Mouse (Mus musculus) Muller cell, postnatal 12 days (primary cell): ENCODE measurements at regions not wholly inside any gene's neighbourhood (a gene's known extent, or its start where the extent isn't known, plus 50 kb on each side); places are given as distances from the start of the nearest gene placed in this dataset.
A peak's percentile ranks its signal among the peaks of the same experiment; 100 is the strongest.

Experiments used
- DNase-seq: peaks from one replicate; pipeline ENCODE4 v3.0.0-alpha.2; 2015; ENCODE audit errors: inconsistent ontology term

DNA sequence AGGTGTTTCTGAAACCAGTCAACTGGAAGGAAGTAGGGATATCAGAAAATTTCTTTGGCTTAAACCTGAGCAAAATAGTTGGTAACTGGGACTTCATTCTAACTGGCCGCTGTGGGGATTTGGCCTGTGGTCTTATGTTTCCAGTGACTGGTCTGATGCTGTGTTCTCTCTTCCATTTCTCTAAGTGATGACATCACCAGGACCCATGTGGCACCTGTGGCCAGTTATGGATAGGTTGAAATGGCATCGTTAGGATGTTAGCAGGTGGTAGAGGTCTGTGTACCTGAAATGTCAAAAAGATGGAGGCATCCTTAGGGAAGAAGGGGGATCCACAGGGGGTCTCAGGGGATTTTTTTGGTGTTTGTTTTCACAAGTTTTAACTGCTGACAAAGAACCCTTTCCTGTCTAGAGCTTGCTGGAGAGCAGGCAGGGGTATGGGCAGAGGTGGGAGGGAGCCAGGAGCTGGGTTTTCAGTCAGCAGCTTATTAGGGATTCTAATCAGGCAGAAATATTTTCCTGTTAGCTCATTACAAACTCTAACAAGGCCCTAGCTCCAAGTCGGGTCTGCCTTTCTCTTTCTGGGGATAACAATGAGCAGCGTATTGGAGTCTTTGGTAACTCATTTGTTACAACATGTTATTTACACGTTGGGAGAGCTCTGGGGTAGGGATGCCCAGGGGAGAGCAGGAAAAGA, 170.2 kb downstream of the Adck1 start:
- DNase-seq = peak; percentile 75

- no peak for DNase-seq
Measured at GRCm38 (mm10) chr12:88532261-88532973, 172.1 kb downstream of the Adck1 start.

GRCm38 (mm10) chr12:88551856-88552255, 170.8 kb upstream of the Nrxn3 start:
- no peak for DNase-seq

DNA sequence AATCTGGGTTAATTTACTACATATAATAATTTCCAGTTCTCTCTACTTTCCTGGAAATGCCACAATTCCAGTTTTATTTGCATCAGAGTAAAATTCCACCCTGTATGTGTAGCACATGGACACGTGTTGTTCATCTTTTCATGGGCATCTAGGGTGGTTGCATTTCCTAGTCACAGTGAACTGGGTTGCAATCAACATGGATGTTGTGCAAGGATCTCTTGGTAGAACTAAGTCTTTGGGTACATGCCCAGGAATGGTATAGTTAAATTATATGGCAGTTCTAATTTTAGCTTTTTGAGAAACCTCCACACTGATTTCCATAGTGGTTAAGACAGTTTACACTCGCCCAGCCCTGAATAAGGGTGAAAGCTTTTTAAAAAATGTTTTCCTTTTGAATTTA, 167.2 kb upstream of the Nrxn3 start:
- DNase-seq = no peak

DNA sequence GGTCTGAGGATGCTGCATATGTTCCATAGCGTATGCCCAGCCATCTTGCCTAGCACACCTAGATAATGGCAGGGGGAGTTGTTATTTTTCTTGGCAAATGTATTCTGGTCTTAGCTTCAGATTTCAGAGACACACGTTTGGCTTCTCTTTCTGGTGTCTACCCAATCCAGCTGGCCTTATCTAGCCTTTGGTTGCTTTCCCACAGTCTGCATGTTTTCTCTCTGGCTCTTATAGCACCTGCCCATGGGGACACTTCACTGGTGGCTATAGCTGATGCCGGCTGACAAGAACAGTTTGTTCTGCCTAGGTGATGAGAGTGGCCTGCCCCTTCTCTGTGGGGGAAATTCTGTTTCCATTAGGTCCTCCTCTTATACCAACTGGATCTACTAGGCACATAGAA, 164.6 kb upstream of the Nrxn3 start:
- DNase-seq = no peak

- no peak for DNase-seq
Measured at GRCm38 (mm10) chr12:88579974-88580373, 142.7 kb upstream of the Nrxn3 start.

GRCm38 (mm10) chr12:88605939-88606338, 116.7 kb upstream of the Nrxn3 start:
- no peak for DNase-seq

GRCm38 (mm10) chr12:88620084-88620483, 102.6 kb upstream of the Nrxn3 start:
- DNase-seq = no peak

- DNase-seq = no peak
Measured at GRCm38 (mm10) chr12:88644281-88644680, 78.4 kb upstream of the Nrxn3 start.

DNA sequence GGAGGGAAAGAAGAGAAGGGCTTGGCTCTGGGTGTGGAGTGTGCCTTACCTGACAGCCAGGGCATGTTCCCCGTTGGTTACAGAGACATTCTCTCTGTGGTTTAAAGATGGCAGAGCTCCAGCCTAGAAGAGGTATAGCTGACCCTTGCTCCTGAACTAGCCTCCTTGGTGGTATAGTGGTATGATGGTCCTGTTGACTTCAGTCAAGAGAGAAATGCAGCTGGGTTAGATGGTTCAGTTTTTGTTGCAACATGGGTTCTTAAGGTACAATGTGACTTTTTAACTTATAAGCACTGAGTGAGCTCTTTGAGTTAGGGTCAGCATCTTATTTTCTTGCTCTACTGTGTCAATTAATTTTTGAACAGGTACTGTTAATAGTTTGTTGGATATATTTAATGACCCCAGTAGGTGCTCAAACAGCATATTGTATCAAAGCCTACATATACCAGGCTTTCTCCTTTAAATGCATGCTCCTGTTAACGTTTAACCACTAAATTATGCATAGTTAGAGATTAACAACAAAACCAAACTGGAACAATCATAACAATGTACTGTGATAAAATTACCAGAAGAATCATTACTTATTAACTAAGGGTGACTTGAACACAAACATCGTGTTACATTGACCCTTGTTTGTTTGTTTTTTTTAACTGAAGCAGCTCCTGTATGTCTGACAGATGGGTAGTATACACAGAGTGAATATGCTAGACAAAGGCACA, 70.5 kb upstream of the Nrxn3 start:
- DNase-seq = no peak
